Mouse (Mus musculus): ENCODE measurements around the gene Ptgds. TPM values are rescaled to one million over a fixed set of nuclear protein-coding genes. Genes with fewer than 3 reads are reported as not detected.

Gene Ptgds
- not detected for polyA plus RNA-seq (2017; shearing (Covaris generic))

DNA sequence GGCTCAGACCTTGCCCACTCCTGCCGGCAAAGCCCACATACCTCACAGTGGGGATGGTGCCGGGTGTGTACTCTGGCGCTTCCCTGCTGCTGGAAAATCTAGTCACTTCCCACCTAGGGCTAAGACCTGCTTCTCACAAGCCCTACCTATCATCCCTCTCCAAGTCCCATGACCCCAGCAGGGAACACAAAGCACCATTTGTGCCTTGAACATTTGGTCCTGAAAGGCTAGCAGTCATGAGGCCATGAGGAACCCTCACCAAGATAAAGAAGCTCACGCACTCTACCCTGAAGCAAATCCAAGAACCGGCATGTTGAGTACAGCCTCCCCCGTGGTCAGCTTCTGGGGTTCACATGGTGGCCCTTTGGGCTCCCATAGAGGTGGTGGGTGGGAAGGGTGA, at the start of gene Ptgds:
Gene Ptgds (minus strand): TSS at position 78 of the 400 bp plus-strand sequence.

DNA sequence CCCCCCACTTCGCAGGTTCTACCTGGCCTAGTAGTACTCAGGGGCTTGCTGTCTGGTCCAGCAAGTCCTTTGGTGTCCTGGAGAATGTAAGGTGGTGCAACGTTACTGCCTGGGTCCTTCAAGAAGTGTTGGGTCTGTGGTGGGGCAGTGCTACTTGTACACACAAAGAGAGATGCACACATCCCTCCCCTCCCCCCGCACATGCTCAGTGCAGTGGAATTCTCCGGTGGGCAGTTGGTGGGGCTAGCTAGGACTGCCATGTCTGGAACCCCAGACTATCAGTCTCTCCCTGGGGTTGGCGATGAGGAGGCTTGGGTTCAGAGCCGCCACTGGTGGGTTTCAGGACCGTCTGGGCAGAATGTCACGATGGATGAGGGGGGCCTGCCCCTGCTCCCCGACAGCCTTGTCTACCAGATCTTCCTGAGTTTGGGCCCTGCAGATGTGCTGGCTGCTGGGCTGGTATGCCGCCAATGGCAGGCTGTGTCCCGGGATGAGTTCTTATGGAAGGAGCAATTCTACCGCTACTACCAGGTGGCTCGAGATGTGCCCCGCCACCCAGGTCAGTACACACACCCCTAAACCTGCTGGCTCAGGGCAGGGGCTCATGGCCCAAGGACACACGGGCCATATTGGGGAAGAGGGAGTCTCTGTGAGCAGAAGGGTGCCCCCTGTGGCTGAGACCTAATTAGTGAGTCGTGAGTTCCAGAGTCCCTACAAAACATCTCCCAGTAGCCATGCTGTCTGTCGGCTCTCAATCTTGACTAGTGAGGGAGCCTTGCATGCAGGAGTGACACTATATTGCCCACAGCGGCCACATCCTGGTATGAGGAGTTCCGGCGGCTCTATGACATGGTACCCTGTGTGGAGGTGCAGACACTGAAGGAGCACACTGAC, 32.0 kb upstream of the Ptgds start, which contains the start of gene C8g:
Gene C8g (minus strand): TSS at position 127 of the 894 bp plus-strand sequence.

DNA sequence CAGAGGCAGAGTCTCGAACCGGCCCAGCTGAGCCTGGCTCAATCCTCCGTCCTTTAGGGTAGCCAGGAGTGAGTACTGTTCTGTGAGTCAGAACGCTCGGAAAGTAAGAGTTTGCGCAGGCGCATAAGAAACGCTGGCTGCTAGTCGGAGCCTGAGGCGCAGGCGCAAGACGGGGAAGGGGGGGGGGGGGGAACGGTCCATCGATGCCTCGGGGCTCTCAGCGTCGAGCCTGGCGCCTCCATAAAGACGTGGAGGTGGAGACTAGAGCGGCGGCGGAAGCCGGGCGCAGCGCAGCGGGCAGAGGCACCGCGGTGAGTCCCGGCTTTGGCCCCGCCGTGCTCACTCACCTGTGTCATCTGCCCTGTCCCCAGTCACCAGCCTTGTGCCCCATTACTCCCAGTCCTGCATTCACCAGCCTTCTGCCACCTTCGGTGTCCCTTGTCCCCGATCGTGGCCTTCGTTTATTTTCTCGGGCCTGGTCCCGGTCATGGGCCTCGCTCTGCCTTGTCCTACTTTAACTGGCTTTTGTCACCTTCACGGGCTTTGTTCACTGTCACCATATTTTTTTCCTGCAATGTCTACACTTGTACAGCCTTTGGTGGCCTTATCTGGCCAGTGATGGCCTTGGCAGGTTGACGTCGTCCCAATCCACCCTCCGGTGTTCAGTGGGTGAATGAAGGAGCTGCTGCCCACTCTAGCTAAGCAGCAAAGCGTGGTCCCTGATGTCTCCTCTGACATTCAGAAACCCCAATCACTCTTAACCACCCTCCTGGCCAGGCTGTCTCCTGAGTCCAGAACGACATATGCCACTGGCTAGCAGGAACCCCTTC, 30.9 kb upstream of the Ptgds start, which contains the start of gene Fbxw5:
Gene Fbxw5 (plus strand): TSS at position 175 of the 830 bp plus-strand sequence.

DNA sequence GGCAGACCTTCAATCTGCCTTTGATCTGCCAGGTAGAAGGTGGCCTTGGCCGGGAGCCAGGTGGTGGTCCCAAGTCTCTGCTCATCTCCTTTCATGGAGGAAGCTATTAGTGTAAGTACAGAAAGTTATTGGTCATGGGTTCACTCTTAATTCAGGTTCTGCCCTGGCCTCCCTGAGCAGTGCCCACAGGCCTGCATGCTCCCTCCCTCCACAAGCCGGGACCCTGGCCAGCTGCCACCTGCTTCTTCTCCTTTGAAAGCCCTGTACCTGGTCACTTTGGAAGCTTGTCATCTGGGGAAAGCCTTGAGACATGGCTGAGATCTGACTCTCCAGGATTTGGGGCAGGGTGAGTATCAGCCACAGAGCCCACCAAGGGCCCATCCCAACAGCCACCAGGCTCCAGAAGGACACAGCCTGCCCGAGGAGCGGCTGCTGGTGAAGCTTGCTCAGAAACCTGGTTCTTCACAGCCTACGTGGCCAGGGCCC, 23.7 kb upstream of the Ptgds start, which contains the start of gene Lcn12:
Gene Lcn12 (minus strand): TSS at position 436 of the 486 bp plus-strand sequence.

DNA sequence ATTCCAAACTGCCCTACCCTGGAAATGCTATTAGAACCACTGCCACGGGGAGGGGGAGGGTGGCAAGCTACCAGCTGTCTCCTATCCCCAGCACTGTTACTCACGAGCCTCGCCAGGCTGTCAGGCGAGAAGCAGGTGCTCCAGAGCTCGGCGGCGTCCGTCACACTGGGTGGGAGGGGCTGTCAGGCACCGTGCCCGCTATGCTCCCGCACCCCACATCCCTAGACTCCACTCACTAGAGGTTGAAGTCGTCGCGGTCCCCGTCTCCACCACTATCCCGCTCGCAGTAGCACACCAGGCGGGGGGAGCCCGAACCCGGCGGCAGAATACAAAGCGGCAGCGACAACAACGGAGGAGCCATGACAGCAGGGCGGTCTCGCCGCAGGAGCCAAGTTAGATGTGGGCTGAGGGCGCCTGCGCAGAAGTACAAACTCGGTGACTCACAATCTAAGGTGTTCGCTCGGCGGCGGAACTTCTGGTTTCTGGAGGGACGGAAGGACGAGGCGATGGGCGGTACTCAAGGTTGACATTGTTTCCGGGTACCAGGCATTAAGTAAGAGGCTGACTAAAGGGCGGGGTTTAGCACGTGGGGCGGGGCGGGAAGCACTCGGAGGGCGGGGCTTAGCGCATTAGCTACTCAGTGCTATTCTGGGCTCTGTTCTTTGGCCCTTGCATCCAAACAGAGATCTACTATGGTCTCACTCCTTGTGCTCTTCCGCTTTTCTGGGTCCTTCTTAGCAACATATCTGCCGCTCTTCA, 9.1 kb downstream of the Ptgds start, which contains the start of gene Paxx:
Gene Paxx (minus strand): TSS at position 544 of the 759 bp plus-strand sequence.

DNA sequence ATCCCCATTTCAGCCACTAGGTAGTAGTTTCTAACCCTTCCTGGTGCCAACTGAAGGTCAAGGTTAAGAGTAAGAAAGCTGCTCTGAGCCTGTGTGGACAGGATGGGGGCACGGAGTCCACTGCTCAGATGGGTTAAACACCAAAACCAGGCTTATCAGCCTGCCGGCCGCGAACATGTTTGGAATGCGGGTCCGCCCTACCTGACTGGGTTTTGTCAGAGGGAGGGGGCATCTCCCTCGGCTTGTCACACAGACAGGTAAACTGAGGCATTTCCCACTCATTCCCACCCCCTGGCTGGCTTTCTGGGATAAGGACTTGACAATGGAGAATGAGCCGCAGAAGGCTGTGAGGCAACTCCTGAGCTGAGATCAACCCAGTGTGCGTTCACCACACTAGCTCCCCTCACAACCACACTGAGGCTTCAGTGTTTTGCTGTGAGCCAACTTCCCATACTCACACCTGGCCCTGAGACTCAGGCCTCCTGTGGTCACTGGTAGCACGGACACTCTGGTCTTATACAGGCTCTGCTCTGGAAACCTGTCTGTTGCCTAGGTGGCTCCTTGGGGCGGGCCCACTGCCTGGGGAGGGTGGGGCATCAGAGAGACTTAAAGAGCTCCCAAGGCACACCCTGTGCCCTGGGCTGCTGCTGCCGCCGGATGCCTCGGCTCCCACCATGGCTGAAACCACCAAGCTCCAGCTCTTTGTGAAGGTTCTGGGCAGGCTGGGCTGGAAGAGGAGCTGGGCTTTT, 13.5 kb downstream of the Ptgds start, which contains the start of gene Clic3:
Gene Clic3 (plus strand): TSS at position 634 of the 749 bp plus-strand sequence.

DNA sequence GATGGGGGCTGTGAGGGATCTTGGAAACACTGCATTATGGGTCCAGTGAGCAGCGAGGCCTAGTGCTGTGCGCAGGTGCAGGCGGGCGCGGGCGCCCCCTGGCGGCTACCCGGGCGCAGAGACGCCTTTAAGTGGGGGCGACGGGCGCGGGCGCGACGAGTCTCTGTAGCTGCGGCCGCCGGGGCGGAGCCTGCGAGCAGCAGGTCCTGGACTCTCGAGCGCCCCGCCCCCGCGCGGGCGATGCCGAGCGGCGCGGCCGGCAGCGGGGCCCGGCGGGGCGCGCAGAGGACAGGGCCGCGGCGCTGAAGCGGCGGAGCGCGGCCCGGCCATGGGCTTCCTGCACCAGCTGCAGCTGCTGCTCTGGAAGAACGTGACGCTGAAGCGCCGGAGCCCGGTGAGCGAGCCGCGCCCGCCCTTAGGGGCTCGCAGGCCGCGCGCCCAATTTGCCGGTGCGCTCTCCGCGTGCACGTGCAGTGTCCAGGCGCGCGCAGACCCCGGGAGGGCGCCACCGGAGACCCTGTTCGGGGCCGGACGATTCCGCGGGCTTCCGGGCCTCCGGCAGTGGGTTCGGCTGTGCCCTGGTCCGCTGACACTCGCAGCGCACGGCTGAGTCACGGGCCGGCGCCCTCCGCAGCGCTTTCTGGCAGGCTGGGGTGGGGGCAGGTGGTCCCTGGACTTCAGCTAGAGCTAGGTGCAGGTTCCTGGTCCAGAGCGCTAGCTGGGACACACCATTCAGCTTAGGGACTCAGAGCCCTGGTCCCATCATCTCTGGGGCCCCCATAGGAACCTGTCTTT, 41.2 kb downstream of the Ptgds start, which contains the start of gene Abca2:
Gene Abca2 (plus strand): TSS at position 262 of the 795 bp plus-strand sequence.

DNA sequence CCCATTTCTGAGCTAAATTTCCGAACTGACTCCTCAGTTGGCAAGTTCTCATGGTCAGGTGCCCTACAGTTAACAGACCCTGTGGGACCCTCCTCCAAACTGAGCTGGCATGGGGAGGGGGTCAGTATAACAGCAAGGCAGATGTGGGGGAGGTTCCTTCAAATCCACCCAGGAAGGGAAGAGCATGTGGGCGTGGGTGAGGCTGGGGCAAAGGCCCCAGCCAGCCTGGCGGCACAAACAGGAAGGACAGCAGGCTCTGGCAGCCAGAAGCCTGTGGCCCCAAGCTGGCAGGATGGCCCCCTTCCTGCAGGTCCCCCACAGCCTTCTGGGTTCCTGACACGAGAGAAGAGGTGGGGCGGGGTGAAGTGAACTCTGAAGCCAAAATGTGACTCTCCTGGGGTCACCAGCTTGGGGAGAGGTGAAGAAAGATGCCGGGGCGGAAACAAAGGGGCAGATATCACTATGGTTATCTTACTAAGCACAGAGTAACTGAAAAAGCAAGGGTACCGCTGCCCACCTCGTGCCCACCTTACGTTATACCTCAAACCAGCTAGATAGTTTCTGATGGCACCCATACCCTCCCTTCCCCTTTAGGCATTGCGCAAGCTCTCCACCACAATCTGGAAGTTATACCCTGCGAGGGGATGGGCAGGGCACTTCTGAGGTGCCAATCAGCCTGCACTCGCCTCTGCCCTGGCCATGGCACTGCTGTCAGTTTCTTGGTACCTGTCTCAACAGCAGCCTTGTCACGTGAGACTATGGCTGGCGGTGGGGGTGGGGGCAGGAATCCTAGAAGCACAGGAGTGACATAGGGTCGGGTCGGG, 47.0 kb downstream of the Ptgds start, which contains the start of gene Fut7:
Gene Fut7 (plus strand): TSS at position 681 of the 824 bp plus-strand sequence.

Other genes with a start within 250 kb of the Ptgds start
- 117 TPM for gene Tubb4b, start 245.3 kb downstream of the Ptgds start, polyA plus RNA-seq (2017; shearing (Covaris generic))
- not detected for gene Slc34a3, start 235.7 kb downstream of the Ptgds start, polyA plus RNA-seq (2017; shearing (Covaris generic))
- not detected for gene Rnf224, start 233.3 kb downstream of the Ptgds start, polyA plus RNA-seq (2017; shearing (Covaris generic))
- 0.77 TPM for gene Rnf208, start 227.8 kb downstream of the Ptgds start, polyA plus RNA-seq (2017; shearing (Covaris generic))
- gene Cysrt1, start 227.6 kb downstream of the Ptgds start, polyA plus RNA-seq (2017; shearing (Covaris generic)): not detected
- 4.9 TPM for gene AL732309.1, start 223.2 kb downstream of the Ptgds start, polyA plus RNA-seq (2017; shearing (Covaris generic))
- 19.3 TPM for gene Tmem203, start 214.6 kb downstream of the Ptgds start, polyA plus RNA-seq (2017; shearing (Covaris generic))
- gene Tprn, start 207.4 kb downstream of the Ptgds start, polyA plus RNA-seq (2017; shearing (Covaris generic)): 23.1 TPM
- 57.7 TPM for gene Ssna1, start 197.6 kb downstream of the Ptgds start, polyA plus RNA-seq (2017; shearing (Covaris generic))
- gene Anapc2, start 197.6 kb downstream of the Ptgds start, polyA plus RNA-seq (2017; shearing (Covaris generic)): 75.1 TPM
- not detected for gene Tmem210, start 181.9 kb downstream of the Ptgds start, polyA plus RNA-seq (2017; shearing (Covaris generic))
- not detected for gene Lrrc26, start 180.1 kb downstream of the Ptgds start, polyA plus RNA-seq (2017; shearing (Covaris generic))
- not detected for gene Grin1, start 150.9 kb downstream of the Ptgds start, polyA plus RNA-seq (2017; shearing (Covaris generic))
- 49.9 TPM for gene Man1b1, start 137.7 kb downstream of the Ptgds start, polyA plus RNA-seq (2017; shearing (Covaris generic))
- 20.8 TPM for gene Dpp7, start 113.7 kb downstream of the Ptgds start, polyA plus RNA-seq (2017; shearing (Covaris generic))
- 27.9 TPM for gene Uap1l1, start 104.4 kb downstream of the Ptgds start, polyA plus RNA-seq (2017; shearing (Covaris generic))
- 0.80 TPM for gene Sapcd2, start 97.7 kb downstream of the Ptgds start, polyA plus RNA-seq (2017; shearing (Covaris generic))
- not detected for gene Entpd2, start 74.2 kb downstream of the Ptgds start, polyA plus RNA-seq (2017; shearing (Covaris generic))
- 4.5 TPM for gene Npdc1, start 70.7 kb downstream of the Ptgds start, polyA plus RNA-seq (2017; shearing (Covaris generic))
- 1.6 TPM for gene Fut7, start 46.8 kb downstream of the Ptgds start, polyA plus RNA-seq (2017; shearing (Covaris generic))
- 58.8 TPM for gene Abca2, start 41.3 kb downstream of the Ptgds start, polyA plus RNA-seq (2017; shearing (Covaris generic))
- gene Clic3, start 13.2 kb downstream of the Ptgds start, polyA plus RNA-seq (2017; shearing (Covaris generic)): 3.2 TPM
- gene Paxx, start 9.0 kb downstream of the Ptgds start, polyA plus RNA-seq (2017; shearing (Covaris generic)): 57.3 TPM
- not detected for gene Lcn12, start 23.9 kb upstream of the Ptgds start, polyA plus RNA-seq (2017; shearing (Covaris generic))
- gene Fbxw5, start 30.7 kb upstream of the Ptgds start, polyA plus RNA-seq (2017; shearing (Covaris generic)): 67.4 TPM
- 5.9 TPM for gene C8g, start 31.7 kb upstream of the Ptgds start, polyA plus RNA-seq (2017; shearing (Covaris generic))
- 65.0 TPM for gene Traf2, start 76.9 kb upstream of the Ptgds start, polyA plus RNA-seq (2017; shearing (Covaris generic))
- 209 TPM for gene Edf1, start 87.8 kb upstream of the Ptgds start, polyA plus RNA-seq (2017; shearing (Covaris generic))
- gene Mamdc4, start 104.8 kb upstream of the Ptgds start, polyA plus RNA-seq (2017; shearing (Covaris generic)): 2.0 TPM
- 48.3 TPM for gene Phpt1, start 105.2 kb upstream of the Ptgds start, polyA plus RNA-seq (2017; shearing (Covaris generic))
- not detected for gene Ajm1, start 111.7 kb upstream of the Ptgds start, polyA plus RNA-seq (2017; shearing (Covaris generic))
- 41.4 TPM for gene Rabl6, start 138.5 kb upstream of the Ptgds start, polyA plus RNA-seq (2017; shearing (Covaris generic))
- not detected for gene Ccdc183, start 147.6 kb upstream of the Ptgds start, polyA plus RNA-seq (2017; shearing (Covaris generic))
- 3.4 TPM for gene Tmem141, start 152.0 kb upstream of the Ptgds start, polyA plus RNA-seq (2017; shearing (Covaris generic))
- not detected for gene Fcna, start 158.0 kb upstream of the Ptgds start, polyA plus RNA-seq (2017; shearing (Covaris generic))
- gene Lcn8, start 183.1 kb upstream of the Ptgds start, polyA plus RNA-seq (2017; shearing (Covaris generic)): not detected
- not detected for gene Lcn5, start 187.9 kb upstream of the Ptgds start, polyA plus RNA-seq (2017; shearing (Covaris generic))
- not detected for gene Lcn6, start 206.7 kb upstream of the Ptgds start, polyA plus RNA-seq (2017; shearing (Covaris generic))
- not detected for gene Lcn10, start 212.7 kb upstream of the Ptgds start, polyA plus RNA-seq (2017; shearing (Covaris generic))
- not detected for gene Obp2a, start 230.0 kb upstream of the Ptgds start, polyA plus RNA-seq (2017; shearing (Covaris generic))
- 21.5 TPM for gene Bmyc, start 236.7 kb upstream of the Ptgds start, polyA plus RNA-seq (2017; shearing (Covaris generic))